Mouse (Mus musculus) embryo, embryonic 10.5 days (tissue): ENCODE data around the gene Apbb1ip.

Experiments
- DNase-seq: peaks from one replicate; pipeline ENCODE4 v3.0.0-alpha.2; 2015; ENCODE audit warnings: low spot score

The Apbb1ip gene

DNA sequence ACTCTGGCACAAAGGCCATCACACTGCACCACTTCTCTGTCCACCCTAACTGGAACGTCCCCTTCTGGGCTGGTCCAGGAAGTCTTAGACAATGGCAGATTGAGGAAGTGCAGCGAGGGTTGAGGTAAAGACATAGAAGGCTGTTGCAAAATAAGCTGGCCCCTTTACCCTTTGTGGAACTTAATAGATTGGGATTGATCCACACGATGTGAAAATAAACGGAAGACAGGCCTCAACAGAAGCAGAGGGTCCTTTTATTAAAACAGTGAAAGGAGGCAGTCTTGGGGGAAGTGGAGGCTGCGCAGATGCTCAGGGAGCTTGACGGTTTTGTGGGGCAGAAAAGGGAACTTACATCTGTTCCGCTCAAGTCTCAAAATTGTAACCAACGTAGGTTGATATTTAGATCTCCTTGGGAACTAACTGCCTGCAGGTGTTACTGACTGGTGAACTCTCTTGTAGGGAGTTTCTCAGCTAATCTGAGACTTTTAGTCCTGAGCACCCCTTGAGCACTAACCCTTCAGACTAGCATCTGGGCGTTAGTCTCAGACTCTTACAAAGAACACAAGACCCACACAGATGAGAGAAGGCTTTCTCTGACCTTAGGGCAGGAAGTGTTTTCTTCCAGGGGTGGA, at the start of gene Apbb1ip:
Gene Apbb1ip, plus strand, starts transcription at position 546 of the 632 bp plus-strand sequence.
- no peak for DNase-seq

DNA sequence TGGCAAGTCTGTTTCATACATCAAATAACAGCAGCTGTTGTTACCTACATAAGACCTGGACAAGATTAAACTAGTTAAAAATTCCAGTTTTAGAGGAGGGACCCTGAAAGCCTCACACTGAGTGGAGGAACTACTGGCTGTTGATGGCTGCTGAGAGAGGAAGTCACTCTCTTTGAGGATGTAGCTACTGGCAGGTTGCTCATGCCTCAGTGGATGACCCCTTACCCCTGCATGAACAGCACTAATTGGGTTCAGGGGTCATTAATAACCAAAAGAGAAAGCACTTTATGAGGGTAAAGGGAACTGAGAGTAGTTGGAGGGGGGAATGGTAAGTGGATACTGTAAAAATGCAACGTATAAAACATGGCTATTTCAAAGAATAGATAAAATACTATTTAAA, 46.8 kb upstream of the Apbb1ip start:
- no peak for DNase-seq

DNA sequence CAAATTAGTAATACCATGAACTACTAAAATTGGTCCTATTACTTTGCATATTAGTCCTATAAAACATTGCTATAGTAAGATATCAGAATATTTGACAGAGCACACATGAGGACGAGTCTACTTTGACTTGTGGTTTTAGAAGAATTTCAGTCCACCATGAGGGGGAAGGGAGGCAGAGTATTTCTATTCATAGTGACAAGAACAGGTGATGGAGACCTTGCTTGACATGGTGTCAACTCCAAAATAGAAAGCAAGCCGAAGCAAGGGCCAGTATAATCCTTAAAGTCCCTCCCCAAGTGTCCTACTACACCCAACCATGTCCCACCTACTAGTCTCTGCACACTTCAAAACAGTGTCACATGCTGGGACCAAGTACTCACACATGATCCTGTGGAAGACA, 37.8 kb upstream of the Apbb1ip start:
- DNase-seq, result no peak

DNA sequence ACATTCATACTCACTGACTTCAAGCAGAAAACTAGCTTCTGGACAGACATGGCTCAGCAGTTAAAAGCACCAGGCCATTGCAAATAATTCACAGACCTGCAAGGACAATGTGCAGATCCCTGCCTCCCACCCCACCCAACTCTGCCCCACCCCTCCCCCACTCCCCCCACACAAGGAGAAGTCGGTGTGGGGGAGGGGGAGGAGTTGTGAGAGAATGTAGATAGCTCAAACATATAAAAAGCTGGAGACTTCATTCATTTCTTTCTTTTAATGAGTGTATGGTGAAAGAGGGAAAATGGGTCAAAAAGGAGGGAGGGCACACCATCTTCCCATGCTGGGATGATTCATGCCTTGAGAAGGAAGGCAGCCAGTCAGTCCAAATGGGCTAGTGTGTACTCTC, 34.5 kb upstream of the Apbb1ip start:
- DNase-seq, result peak; percentile 38

DNA sequence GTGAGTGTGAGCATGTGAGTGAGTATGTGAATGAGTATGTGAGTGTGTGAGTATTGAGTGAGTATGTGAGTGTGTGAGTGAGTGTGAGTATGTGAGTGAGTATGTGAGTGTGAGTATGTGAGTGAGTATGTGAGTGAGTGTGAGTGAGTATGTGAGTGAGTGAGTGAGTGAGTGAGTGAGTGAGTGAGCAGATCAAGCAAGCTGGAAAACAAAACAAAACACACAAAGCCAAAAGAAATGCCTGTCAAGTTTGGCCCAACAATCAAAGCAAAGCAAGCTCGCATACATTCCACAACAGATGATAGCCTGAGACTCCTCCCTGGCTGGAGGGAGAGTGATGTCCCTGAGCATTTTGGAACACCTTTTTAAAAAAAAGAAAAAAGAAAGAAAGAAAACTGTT, 33.5 kb upstream of the Apbb1ip start:
- DNase-seq, result no peak

DNA sequence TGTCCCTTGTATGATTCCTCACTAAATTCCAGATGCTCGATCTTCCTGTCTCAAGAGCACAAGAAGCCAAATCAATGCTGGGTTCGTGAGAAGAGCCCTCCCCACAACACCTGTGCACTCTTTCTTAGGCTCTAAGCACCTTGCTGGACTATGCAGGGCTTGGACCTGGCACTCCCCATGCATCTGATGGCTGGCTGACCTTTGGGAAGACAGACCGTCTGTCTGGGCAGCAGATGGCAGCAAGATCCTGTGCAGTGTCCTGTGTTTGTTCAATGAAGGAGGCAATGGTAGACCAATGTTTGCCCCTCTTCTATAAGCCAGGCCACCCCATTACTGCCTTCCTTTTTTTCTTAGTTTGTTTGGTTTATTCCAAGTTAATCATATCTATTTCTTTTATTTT, 32.7 kb upstream of the Apbb1ip start:
- no peak for DNase-seq

DNA sequence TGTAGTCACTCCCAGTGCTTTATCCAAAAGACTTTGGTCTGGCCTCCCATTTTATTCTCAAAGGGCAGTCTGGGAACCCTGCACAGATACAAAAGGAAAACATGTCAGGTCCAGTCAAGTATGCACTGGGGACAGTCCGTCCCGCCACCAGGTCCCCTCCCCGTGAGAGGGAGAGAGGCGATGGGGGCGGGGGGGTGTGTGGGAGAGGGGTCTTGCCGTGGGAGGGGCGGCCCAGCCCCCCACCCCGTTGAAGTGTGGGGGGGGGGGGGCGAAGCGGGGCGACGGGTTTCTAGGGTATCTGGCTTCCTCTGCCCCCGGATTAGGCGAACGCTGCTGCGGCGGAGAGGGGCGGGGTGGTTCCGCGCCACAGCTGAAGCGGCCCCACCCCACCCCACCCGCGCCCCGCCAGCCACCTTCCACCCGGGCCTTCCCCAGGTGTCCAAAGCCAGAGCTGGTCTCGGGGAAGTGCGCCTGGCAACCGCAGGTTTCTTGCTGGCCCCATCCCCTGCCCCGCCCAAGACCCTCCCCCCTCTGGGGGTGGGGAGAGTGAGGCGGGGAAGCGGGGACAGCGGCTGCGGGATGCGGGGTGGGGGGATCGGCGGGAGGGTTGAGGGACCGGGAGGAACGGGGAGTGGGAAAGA, 29.7 kb upstream of the Apbb1ip start:
- peak; percentile 57 for DNase-seq

DNA sequence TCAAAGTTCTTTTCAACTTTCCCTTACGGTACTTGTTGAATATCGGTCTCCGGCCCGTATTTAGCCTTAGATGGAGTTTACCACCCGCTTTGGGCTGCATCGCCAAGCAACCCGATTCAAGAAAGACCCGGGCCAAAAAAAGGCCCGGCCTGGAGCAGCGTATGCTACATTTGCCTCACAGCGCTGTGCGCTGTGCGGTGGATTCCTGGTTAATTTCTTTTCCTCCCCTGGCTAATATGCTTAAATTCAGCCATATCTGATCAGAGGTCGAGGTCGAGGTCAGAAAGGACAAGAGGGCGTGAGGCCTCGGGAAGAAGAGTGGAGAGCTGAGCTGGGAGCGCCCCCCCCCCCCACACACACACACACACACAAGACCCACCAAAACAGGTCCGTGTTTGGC, 29.0 kb upstream of the Apbb1ip start:
- DNase-seq, result peak; percentile 71

DNA sequence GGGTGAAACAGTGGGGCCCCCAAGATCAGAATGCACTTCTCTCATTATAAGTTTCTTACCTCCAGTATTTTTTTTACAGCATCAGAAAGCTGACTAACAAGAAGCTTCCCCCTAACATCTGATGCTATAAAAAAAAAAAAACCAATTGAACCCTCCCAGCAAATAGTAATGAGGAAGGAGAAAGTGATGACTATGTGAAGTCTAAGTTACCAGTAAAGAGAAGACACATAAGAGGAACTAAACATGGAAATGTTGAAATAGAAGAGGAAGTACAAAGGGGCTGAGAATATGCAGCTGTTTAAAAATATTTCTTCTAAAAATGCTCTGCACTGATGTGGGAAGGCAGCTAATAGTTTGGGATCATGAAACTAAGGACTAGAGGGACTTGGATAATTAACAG, 27.1 kb upstream of the Apbb1ip start:
- no peak for DNase-seq

DNA sequence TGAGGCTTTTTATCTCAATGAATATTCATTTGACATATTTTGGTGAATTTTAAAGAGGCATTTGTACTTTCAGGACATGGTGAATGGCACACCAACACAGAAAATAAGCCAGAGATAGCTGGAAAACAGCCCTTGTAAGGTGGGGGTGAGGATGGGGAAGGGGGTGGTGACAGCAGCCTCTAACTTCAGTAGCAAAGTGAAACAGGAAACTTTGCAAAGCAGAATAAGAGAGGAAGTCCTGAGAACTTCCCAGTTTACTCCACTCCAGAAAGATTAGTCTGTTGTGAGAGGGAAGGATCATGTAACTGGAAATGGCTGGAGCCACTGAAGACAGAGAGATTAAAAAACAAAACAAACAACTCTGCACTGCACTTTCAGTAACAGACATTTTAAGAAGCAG, 26.0 kb upstream of the Apbb1ip start:
- no peak for DNase-seq

DNA sequence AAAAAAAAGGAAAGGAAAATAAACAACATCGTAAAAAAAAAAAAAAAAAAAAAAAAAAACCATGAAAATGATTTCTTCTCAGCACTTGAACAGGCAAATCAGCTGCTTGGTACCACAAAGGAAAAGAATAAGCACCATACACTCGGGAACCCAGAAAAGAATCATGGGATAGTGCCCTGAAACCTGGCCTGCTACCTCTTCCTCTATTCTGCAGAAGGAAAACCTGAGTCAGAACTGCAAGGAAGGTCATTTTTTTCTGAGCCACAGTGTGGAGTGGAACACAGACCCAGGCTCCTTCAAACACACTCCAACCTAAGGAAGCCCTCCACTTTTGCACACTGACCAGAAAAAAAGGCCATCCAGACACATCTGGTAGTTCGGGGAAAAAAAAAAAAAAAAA, 24.1 kb upstream of the Apbb1ip start:
- no peak for DNase-seq

DNA sequence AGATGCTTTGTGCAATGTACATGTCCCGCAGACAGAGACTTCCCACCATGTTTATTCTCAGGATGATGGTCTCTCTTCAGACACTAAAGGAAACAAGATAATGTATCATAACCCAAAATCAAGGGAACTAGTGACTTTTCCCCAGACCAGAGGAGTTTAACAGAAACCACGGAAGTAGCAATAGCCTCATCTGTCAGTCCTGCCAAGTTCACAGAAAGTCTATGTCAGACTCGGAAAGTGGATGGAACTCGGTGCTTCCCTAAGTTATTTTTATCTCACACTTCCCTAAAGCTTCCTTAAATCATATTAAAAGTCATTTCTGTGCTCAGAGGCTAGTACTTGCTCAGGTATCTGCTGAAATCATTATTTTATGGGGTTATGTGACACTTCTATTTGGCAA, 21.4 kb upstream of the Apbb1ip start:
- DNase-seq, result no peak

DNA sequence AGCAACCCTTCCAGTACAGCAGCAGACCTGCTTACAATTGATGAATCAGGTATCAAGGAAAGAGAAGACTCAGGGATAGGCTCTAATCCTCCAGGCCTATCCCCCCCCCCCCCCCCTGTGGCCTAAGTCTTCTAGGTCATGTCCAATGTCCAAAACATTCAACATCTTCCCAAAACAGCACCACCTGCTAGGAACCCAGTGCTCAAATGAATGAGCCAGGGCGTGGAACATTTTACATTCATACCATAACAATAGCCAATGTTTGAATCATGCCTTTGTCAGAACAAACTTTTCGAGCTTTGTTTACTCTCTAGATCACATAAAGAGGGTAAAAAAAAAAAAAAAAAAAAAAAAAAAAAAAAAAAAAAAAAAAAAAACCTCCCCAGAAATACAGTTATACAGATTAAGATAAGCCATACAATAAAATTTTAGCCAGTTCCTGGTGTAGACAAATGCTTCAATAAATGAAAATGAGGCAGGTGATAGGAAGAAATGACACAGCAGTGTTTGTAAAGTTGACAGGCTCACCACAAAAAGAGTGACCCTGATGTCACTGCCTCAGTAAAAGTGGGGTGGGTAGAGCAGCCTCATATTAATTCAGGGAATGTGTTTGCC, 20.3 kb upstream of the Apbb1ip start:
- no peak for DNase-seq

DNA sequence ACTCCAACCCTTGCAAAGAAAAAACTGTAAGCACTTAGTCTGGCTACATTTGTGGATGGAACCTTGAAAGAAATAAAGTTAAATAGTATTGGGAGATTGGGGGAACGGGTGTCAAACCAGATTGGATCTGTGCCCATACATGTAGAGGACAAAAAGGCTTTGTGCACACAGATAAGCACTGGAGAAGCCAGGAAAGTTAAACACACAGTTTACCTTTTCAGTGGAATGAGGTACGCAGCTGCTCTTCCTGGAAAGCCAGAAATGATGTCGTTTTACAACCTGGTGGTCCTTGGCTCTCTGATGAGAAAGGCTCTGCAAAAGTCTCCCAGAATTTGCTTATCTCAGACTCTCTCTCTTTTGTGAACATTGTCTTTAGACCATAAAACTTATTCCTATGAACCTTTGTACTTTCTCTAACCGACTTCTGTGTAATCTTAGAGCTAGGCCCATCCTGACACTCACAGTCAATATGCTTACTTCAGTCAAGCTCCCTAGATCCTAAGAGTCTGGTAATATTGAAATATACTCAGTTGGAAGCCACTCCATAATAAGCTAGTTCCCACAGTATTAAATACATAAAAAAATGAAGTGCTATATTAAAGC, 19.6 kb upstream of the Apbb1ip start:
- DNase-seq, result no peak

DNA sequence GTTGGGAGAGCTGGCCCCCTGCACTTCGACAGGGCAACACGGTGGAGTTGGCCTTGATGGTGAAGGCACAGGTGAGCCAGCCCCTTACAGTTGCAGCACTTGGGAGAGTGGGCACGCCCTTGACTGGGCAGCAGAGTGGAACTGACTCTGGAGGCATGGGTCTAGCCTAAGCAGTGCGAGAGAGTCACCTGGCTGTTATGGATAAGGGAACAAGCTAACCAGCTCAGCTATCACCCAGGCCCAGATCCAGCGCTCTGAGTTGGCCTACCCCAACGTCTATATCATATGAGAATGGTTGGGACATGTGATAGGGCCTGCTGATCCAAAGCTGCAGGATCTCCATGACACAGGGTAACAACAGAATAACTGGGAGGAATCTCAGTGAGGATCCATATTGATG, 18.3 kb upstream of the Apbb1ip start:
- no peak for DNase-seq

DNA sequence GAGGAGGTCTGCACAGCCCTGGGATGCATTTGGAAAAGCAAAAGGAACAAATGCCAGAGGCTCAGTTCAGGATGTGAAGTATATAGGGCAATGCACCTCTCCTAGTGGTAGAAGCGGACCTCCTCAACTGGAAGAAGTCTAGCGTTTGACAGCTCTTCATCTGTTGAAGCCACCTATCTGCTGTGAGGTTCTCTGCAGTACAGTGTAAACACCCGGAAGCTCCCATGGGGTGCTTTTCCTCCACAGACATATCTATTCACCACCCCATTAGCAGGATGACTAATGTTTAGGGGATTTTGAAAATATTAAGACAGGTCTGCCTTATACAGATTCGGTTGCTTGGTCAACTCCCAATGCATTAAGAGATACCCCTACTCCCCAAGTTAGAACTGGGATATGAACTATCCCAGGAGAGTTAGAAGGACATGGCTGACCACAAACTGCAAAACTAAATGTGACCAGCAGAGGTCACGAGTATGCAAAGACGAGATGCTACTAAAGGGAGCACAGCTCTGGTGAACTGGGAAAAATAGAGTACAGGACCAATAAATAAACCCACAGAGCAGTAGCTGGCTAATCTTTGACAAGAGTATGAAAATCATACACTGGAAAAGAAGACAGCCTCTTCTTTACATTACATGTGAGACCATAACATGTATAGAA, 15.5 kb upstream of the Apbb1ip start:
- peak; percentile 77 for DNase-seq

DNA sequence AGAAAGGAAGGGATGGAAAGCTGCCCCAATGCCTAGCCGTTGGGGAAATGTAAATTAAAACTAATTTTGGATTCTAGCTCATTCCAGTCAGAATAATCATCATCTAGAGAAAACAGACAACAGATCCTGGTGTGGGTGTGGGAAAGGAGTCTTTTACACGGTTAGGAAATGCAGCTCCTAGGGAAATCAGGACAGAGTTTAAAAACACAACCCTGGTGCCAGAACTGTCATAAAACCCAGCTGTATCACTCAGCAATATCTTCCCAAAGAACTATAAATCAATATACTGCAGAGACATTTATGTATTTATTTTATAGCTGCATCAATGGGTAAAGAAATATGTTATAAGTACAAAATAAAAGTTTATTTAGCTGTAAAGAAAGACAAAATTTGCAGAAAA, 13.4 kb upstream of the Apbb1ip start:
- no peak for DNase-seq

DNA sequence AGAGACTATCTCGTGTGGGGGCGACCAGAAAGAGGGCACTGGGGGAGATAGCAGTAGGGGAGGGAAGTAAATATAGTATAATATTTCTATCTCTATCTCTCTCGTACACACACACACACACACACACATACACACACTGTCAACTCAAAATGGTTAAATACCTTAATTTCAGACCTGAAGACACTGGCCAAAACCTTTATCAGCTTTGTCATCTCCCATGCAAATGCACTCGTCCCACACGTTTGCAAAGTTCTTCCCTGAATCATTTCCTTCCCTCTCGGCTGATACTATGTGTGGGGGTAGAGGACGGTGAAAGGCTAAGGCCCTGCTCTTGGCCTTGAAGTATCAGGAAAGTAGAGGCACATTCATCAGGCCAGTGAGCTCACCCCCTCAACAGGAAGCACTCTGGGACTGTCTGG, 12.8 kb upstream of the Apbb1ip start:
- DNase-seq, result no peak

DNA sequence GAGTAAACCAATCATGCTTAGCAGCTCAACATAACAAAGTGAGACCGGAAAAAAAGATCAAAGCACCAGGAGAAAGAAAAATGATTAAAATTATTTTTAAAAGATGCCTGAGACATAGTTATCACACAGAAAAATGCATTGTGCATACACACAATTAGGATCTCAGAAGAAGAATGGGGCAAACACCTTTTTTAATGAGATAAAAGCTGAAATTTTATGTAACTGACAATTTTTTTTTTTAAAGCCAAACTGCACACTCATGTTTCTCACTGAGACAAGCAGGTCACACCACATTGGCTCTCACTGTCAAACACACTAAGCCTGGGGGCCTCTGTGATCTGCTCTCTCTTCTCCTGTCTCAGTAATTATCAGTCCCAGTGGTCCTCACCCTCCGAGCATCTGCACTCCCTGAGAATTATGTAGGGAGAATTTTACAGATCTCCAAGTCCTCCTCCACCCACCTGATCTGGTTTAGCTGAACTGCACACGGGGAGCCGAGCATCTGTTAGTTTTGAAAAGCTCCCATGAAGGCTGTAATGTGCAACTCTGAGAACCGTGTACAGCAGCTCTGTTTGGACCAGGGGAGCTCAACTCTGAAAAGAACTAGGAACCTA, 9.0 kb upstream of the Apbb1ip start:
- DNase-seq, result no peak

DNA sequence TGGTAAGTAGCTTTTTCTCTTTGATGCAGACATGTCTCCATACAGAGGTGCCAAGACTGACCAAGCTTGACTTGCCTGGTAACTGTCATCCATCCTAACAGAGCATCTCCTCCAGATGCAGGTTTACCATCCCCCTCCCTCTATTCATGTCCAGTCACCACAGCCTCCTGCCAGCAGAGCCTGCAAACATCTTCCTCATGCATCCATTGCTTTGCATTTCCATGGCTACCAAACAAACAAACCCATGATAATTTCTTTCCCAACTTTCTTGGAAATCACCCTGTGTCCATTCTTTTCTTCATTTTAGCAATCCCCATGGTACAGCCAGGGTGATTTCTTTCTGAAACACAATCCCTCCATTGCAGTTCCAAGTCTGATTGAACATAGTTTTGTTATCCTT, 2.6 kb upstream of the Apbb1ip start:
- DNase-seq, result no peak

DNA sequence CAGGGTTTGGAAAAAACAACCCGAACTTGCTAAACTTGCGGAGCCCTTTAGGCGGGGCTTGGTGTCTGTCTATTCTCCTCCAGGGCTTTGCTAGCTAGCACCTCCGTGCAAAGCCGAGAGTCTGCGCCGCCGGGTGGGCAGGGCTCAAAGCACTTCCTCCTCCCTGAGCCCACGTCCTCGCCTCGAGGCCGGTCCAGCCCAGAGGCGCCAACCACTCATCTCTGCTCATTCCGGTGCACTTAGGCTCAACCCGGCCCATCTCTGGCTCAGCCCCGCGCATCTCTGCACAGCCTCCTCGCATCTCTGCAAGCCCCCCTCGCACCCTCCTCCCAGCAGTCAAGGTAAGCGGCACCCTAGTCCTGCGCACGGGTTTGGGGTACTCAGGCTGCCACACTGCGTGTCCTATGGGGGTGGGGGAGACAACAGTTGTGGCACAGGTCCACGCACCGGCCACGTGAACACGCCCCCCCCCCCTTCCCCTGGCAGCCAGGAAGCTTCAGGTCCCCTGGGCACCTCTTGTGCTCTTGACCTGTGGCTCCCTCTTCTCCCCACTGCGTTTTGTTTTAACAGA, 372 bp downstream of the Apbb1ip start:
- peak; percentile 63 for DNase-seq

DNA sequence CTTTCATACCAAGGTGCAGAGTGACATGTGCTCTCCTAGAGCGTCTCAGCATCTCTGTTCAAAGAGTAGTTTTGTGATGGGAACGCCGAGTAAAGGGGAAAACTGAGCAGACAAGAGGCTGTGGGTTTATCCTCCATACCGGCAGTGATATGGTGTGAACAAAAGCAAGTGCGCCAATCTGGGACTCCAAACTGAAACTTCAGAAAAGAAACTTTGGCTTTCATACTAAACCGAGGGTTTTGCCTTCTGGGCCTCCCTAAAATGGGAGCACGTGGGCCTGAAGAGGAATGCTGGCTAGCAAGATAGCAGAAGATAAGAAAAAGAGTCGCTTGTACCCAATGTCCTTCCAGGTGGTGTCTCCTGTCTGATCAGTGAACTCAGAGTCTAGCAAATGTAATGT, 1.3 kb downstream of the Apbb1ip start:
- DNase-seq, result no peak
